Mouse (Mus musculus) forebrain, embryonic 15.5 days (tissue): Measurements from ENCODE around the gene Prkg1. TPM values are rescaled to one million over a fixed set of nuclear protein-coding genes. Genes with fewer than 3 reads are reported as not detected.
A peak's percentile ranks its signal among the peaks of the same experiment; 100 is the strongest.

Experiments
- ATAC-seq: fragments of 200-750 bp; cut with Nextera tagmentation; replicated peaks from 2 replicates; pipeline ENCODE4 v1.8.0; 2017; ENCODE audit warnings: mild to moderate bottlenecking, moderate TSS enrichment, moderate library complexity
- H3K27ac ChIP-seq: fragments of 300-500 bp; sonication (generic); replicated peaks from 2 replicates; pipeline ENCODE4 v1.5.1; 2015; ENCODE audit warnings: mild to moderate bottlenecking, inconsistent platforms
- H3K27me3 ChIP-seq: fragments of 300-500 bp; sonication (generic); 2 replicates; pipeline ENCODE4 v1.6.1; 2015; ENCODE audit warnings: inconsistent platforms
- H3K36me3 ChIP-seq: fragments of 300-500 bp; sonication (generic); 2 replicates; pipeline ENCODE4 v1.6.1; 2015; ENCODE audit warnings: mild to moderate bottlenecking, inconsistent platforms
- H3K4me1 ChIP-seq: fragments of 300-500 bp; sonication (generic); 2 replicates; pipeline ENCODE4 v1.6.1; 2015; ENCODE audit warnings: inconsistent platforms
- H3K4me2 ChIP-seq: fragments of 300-500 bp; sonication (generic); replicated peaks from 2 replicates; pipeline ENCODE4 v1.6.1; 2015; ENCODE audit warnings: mild to moderate bottlenecking, inconsistent platforms
- H3K4me3 ChIP-seq: fragments of 300-500 bp; sonication (generic); 2 replicates; pipeline ENCODE4 v1.5.1; 2015; ENCODE audit warnings: mild to moderate bottlenecking, inconsistent platforms
- H3K9ac ChIP-seq: fragments of 300-500 bp; sonication (generic); replicated peaks from 2 replicates; pipeline ENCODE4 v1.6.1; 2015; ENCODE audit warnings: mild to moderate bottlenecking, inconsistent platforms
- H3K9me3 ChIP-seq: fragments of 300-500 bp; sonication (generic); 2 replicates; pipeline ENCODE4 v1.6.1; 2016; ENCODE audit warnings: inconsistent platforms
- WGBS: fragments of 180-500 bp; shearing (Covaris S2); methylation state at CpG from one replicate; pipeline ENCODE4 v1.1.7; 2015; ENCODE audit warnings: mixed read lengths; 5-methylcytosine and 5-hydroxymethylcytosine counted together
- polyA plus RNA-seq: library from polyadenylated mRNA; unstranded; fragments of >200 nt; fragmentation: Nextera tagmentation; extraction: Ambion mirVana; gene quantifications from 2 replicates; pipeline ENCODE4 v1.2.1, GENCODE M21; 2015

Gene Prkg1
- polyA plus RNA-seq, 1 experiment from 2014 or later: 2.2 TPM

GRCm38 (mm10) chr19:30687942-30688341, 1076.9 kb downstream of the Prkg1 start:
- no peaks in the 10 kb centered on the region for H3K9me3 ChIP-seq
- no peak overlapping the region for H3K9ac ChIP-seq
- no peaks in the 10 kb centered on the region for H3K36me3 ChIP-seq
- no peaks in the 10 kb centered on the region for H3K4me1 ChIP-seq
- peak; percentile 76; the same call in 1 of the 2 replicates for ATAC-seq
- no peak overlapping the region for H3K4me2 ChIP-seq
- 62% methylated on average over 6 of the region's 6 CpGs for WGBS
- H3K4me3 ChIP-seq: no peak overlapping the region
- no peaks in the 10 kb centered on the region for H3K27me3 ChIP-seq
- no peak overlapping the region; the same call in 1 of the 2 replicates for H3K27ac ChIP-seq

GRCm38 (mm10) chr19:30676308-30676707, 1088.5 kb downstream of the Prkg1 start:
- Histone ChIP-seq H3K9ac (no peak overlapping the region), H3K27me3 (no peaks in the 10 kb centered on the region), H3K27ac (no peak overlapping the region), H3K36me3 (no peaks in the 10 kb centered on the region), H3K4me2 (no peak overlapping the region), H3K9me3 (no peaks in the 10 kb centered on the region), H3K4me1 (no peaks in the 10 kb centered on the region), H3K4me3 (no peak overlapping the region)
- ATAC-seq: no peak
- 54% methylated on average over 8 of the region's 8 CpGs for WGBS

GRCm38 (mm10) chr19:30664269-30664668, 1100.6 kb downstream of the Prkg1 start:
- H3K4me1 ChIP-seq: no peaks in the 10 kb centered on the region
- no peak overlapping the region for H3K9ac ChIP-seq
- no peak overlapping the region for H3K4me2 ChIP-seq
- ATAC-seq: peak; percentile 82; the same call in 1 of the 2 replicates
- H3K36me3 ChIP-seq: no peaks in the 10 kb centered on the region
- H3K27ac ChIP-seq: no peak overlapping the region
- H3K27me3 ChIP-seq: no peaks in the 10 kb centered on the region
- 6% methylated on average over 8 of the region's 8 CpGs for WGBS
- no peak overlapping the region for H3K4me3 ChIP-seq
- H3K9me3 ChIP-seq: no peaks in the 10 kb centered on the region

- H3K27ac ChIP-seq: no peak overlapping the region
- H3K4me3 ChIP-seq: no peak overlapping the region
- ATAC-seq: no peak
- no peaks in the 10 kb centered on the region for H3K4me1 ChIP-seq
- H3K36me3 ChIP-seq: no peaks in the 10 kb centered on the region
- no peak overlapping the region for H3K9ac ChIP-seq
- no peaks in the 10 kb centered on the region for H3K9me3 ChIP-seq
- H3K27me3 ChIP-seq: no peaks in the 10 kb centered on the region
- WGBS: 24% methylated on average over 5 of the region's 5 CpGs
- H3K4me2 ChIP-seq: no peak overlapping the region
These were observed 1122.1 kb downstream of the Prkg1 start for GRCm38 (mm10) chr19:30642629-30643170.

GRCm38 (mm10) chr19:30637471-30637870, 1127.4 kb downstream of the Prkg1 start:
- Histone ChIP-seq H3K36me3 (no peaks in the 10 kb centered on the region), H3K4me3 (no peak overlapping the region), H3K4me1 (no peaks in the 10 kb centered on the region), H3K27ac (no peak overlapping the region), H3K9ac (no peak overlapping the region), H3K9me3 (no peaks in the 10 kb centered on the region), H3K4me2 (peak overlapping the region; percentile 22; the same call in 1 of the 2 replicates), H3K27me3 (no peaks in the 10 kb centered on the region)
- WGBS: 35% methylated on average over 8 of the region's 8 CpGs
- ATAC-seq: peak; percentile 85

- H3K36me3 ChIP-seq: no peaks in the 10 kb centered on the region
- no peaks in the 10 kb centered on the region for H3K27me3 ChIP-seq
- WGBS: 17% methylated on average over 3 of the region's 3 CpGs
- H3K9ac ChIP-seq: no peak overlapping the region
- no peak for ATAC-seq
- no peaks in the 10 kb centered on the region for H3K4me1 ChIP-seq
- H3K9me3 ChIP-seq: no peaks in the 10 kb centered on the region
- no peak overlapping the region for H3K4me2 ChIP-seq
- H3K4me3 ChIP-seq: no peak overlapping the region
- H3K27ac ChIP-seq: no peak overlapping the region
These were observed 1133.8 kb downstream of the Prkg1 start for GRCm38 (mm10) chr19:30631051-30631450.

- no peaks in the 10 kb centered on the region for H3K9me3 ChIP-seq
- no peak overlapping the region for H3K4me3 ChIP-seq
- no peaks in the 10 kb centered on the region for H3K4me1 ChIP-seq
- H3K9ac ChIP-seq: no peak overlapping the region
- no peaks in the 10 kb centered on the region for H3K36me3 ChIP-seq
- no peaks in the 10 kb centered on the region for H3K27me3 ChIP-seq
- no peak for ATAC-seq
- H3K27ac ChIP-seq: no peak overlapping the region
- no peak overlapping the region for H3K4me2 ChIP-seq
- 23% methylated on average over 7 of the region's 7 CpGs for WGBS
These were observed 1138.8 kb downstream of the Prkg1 start for GRCm38 (mm10) chr19:30626036-30626435.

- Histone ChIP-seq H3K36me3 (no peaks in the 10 kb centered on the region), H3K27me3 (no peaks in the 10 kb centered on the region), H3K9ac (no peak overlapping the region), H3K9me3 (no peaks in the 10 kb centered on the region), H3K27ac (no peak overlapping the region), H3K4me3 (no peak overlapping the region), H3K4me1 (no peaks in the 10 kb centered on the region), H3K4me2 (no peak overlapping the region)
- WGBS: 77% methylated on average over 2 of the region's 2 CpGs
- ATAC-seq: no peak
These were observed 1139.4 kb downstream of the Prkg1 start for GRCm38 (mm10) chr19:30625391-30625790.

GRCm38 (mm10) chr19:30623620-30624019, 1141.2 kb downstream of the Prkg1 start:
- H3K27me3 ChIP-seq: no peaks in the 10 kb centered on the region
- ATAC-seq: no peak
- WGBS: 79% methylated on average over 7 of the region's 7 CpGs
- no peak overlapping the region for H3K9ac ChIP-seq
- H3K9me3 ChIP-seq: no peaks in the 10 kb centered on the region
- H3K4me1 ChIP-seq: no peaks in the 10 kb centered on the region
- H3K4me3 ChIP-seq: no peak overlapping the region
- no peaks in the 10 kb centered on the region for H3K36me3 ChIP-seq
- no peak overlapping the region for H3K27ac ChIP-seq
- no peak overlapping the region for H3K4me2 ChIP-seq

- Histone ChIP-seq H3K27me3 (no peaks in the 10 kb centered on the region), H3K36me3 (no peaks in the 10 kb centered on the region), H3K9ac (no peak overlapping the region), H3K4me3 (no peak overlapping the region), H3K9me3 (no peaks in the 10 kb centered on the region), H3K27ac (no peak overlapping the region), H3K4me1 (no peaks in the 10 kb centered on the region), H3K4me2 (no peak overlapping the region)
- ATAC-seq: no peak
- WGBS: 80% methylated on average over 3 of the region's 3 CpGs
These were observed 1151.5 kb downstream of the Prkg1 start for GRCm38 (mm10) chr19:30613150-30613865.

GRCm38 (mm10) chr19:30586366-30586765, 1178.5 kb downstream of the Prkg1 start:
- 33% methylated on average over 3 of the region's 3 CpGs for WGBS
- H3K4me2 ChIP-seq: no peak overlapping the region
- ATAC-seq: no peak
- no peaks in the 10 kb centered on the region for H3K27me3 ChIP-seq
- no peaks in the 10 kb centered on the region for H3K36me3 ChIP-seq
- no peak overlapping the region for H3K4me3 ChIP-seq
- no peak overlapping the region for H3K9ac ChIP-seq
- H3K9me3 ChIP-seq: no peaks in the 10 kb centered on the region
- H3K4me1 ChIP-seq: no peaks in the 10 kb centered on the region
- no peak overlapping the region for H3K27ac ChIP-seq

- no peak overlapping the region for H3K4me2 ChIP-seq
- no peak overlapping the region for H3K27ac ChIP-seq
- no peaks in the 10 kb centered on the region for H3K36me3 ChIP-seq
- no peaks in the 10 kb centered on the region for H3K9me3 ChIP-seq
- H3K9ac ChIP-seq: no peak overlapping the region
- WGBS: 56% methylated on average over 6 of the region's 6 CpGs
- no peak overlapping the region for H3K4me3 ChIP-seq
- no peak for ATAC-seq
- H3K27me3 ChIP-seq: no peaks in the 10 kb centered on the region
- H3K4me1 ChIP-seq: no peaks in the 10 kb centered on the region
These were observed 1200.3 kb downstream of the Prkg1 start for GRCm38 (mm10) chr19:30564516-30564915.

- H3K27ac ChIP-seq: no peak overlapping the region
- no peaks in the 10 kb centered on the region for H3K27me3 ChIP-seq
- no peaks in the 10 kb centered on the region for H3K36me3 ChIP-seq
- WGBS: 91% methylated on average over 3 of the region's 3 CpGs
- no peak overlapping the region for H3K4me3 ChIP-seq
- H3K4me1 ChIP-seq: no peaks in the 10 kb centered on the region
- no peaks in the 10 kb centered on the region for H3K9me3 ChIP-seq
- H3K9ac ChIP-seq: no peak overlapping the region
- H3K4me2 ChIP-seq: no peak overlapping the region
- ATAC-seq: no peak
These were observed 1201.0 kb downstream of the Prkg1 start for GRCm38 (mm10) chr19:30563876-30564275.
